Mouse (Mus musculus) monocyte, adult 2 months (primary cell): ENCODE data around the gene Ppm1e.
A peak's percentile ranks its signal among the peaks of the same experiment; 100 is the strongest.

Experiments
- DNase-seq, 2 experiments: peaks; one replicate each; pipeline ENCODE4 v3.0.0; 2022; ENCODE audit warnings: low spot score in 2 of 2, low read depth in 1 of 2

Gene Ppm1e

GRCm38 (mm10) chr11:87358331-87359261 lies at the start of gene Ppm1e:
Gene Ppm1e, minus strand, starts transcription at chr11:87359023.
- peak in 1 of 2 experiments; percentile 11 for DNase-seq

- no peak for DNase-seq
These were observed 46.1 kb upstream of the Ppm1e start, which contains the start of the genes Rad51c and Tex14 for GRCm38 (mm10) chr11:87404876-87405275. Gene Rad51c, minus strand, starts transcription at chr11:87404954. Gene Tex14, plus strand, starts transcription at chr11:87405065.

GRCm38 (mm10) chr11:87404111-87404853 lies 45.5 kb upstream of the Ppm1e start:
- DNase-seq = peak; percentile 95 to 99

- no peak for DNase-seq
These were observed 39.6 kb upstream of the Ppm1e start for GRCm38 (mm10) chr11:87398402-87398801.

- DNase-seq = no peak
These were observed 35.0 kb upstream of the Ppm1e start for GRCm38 (mm10) chr11:87393855-87394254.

- DNase-seq = no peak
These were observed 26.9 kb upstream of the Ppm1e start for GRCm38 (mm10) chr11:87385676-87386075.

GRCm38 (mm10) chr11:87384551-87384950 lies 25.7 kb upstream of the Ppm1e start:
- DNase-seq = no peak

- DNase-seq = no peak
These were observed 9.2 kb upstream of the Ppm1e start for GRCm38 (mm10) chr11:87367865-87368580.

- DNase-seq = no peak
These were observed 8.2 kb upstream of the Ppm1e start for GRCm38 (mm10) chr11:87367061-87367460.

GRCm38 (mm10) chr11:87365120-87365519 lies 6.3 kb upstream of the Ppm1e start:
- no peak for DNase-seq

- no peak for DNase-seq
These were observed 414 bp upstream of the Ppm1e start for GRCm38 (mm10) chr11:87359262-87359612.

GRCm38 (mm10) chr11:87357317-87358300 lies 1.2 kb downstream of the Ppm1e start:
- DNase-seq = no peak

- DNase-seq = no peak
These were observed 4.0 kb downstream of the Ppm1e start for GRCm38 (mm10) chr11:87354861-87355260.

GRCm38 (mm10) chr11:87353646-87354170 lies 5.1 kb downstream of the Ppm1e start:
- DNase-seq = no peak

GRCm38 (mm10) chr11:87326381-87326780 lies 32.4 kb downstream of the Ppm1e start:
- DNase-seq = no peak

GRCm38 (mm10) chr11:87322558-87322957 lies 36.3 kb downstream of the Ppm1e start:
- no peak for DNase-seq

- no peak for DNase-seq
These were observed 38.8 kb downstream of the Ppm1e start for GRCm38 (mm10) chr11:87320007-87320406.

GRCm38 (mm10) chr11:87318956-87319708 lies 39.7 kb downstream of the Ppm1e start:
- DNase-seq = no peak

- no peak for DNase-seq
These were observed 45.3 kb downstream of the Ppm1e start for GRCm38 (mm10) chr11:87313533-87313932.
